Mouse (Mus musculus) liver, adult 2 months (tissue): Measurements from ENCODE around the gene Ndufb5. TPM values are rescaled to one million over a fixed set of nuclear protein-coding genes. Genes with fewer than 3 reads are reported as not detected.

Experiments
- DNase-seq: peaks from one replicate; pipeline ENCODE4 v3.0.0-alpha.2; 2011; ENCODE audit warnings: low read depth, low spot score; ENCODE audit errors: extremely low read depth
- H3K27ac ChIP-seq: fragments of 200-500 bp; replicated peaks from 2 replicates; pipeline ENCODE4 v1.5.1; 2012; ENCODE audit warnings: low read depth, mild to moderate bottlenecking, control low read depth, inconsistent platforms, low read length; ENCODE audit not compliant: insufficient read depth
- H3K27me3 ChIP-seq: fragments of 200-500 bp; 2 replicates; pipeline ENCODE4 v1.6.1; 2012; ENCODE audit warnings: mild to moderate bottlenecking, moderate library complexity, low read length, inconsistent platforms; ENCODE audit not compliant: control insufficient read depth, insufficient read depth
- H3K36me3 ChIP-seq: fragments of 200-500 bp; 2 replicates; pipeline ENCODE4 v1.6.1; 2012; ENCODE audit warnings: low read length, inconsistent platforms; ENCODE audit not compliant: control insufficient read depth, insufficient read depth
- H3K4me1 ChIP-seq: fragments of 200-500 bp; 2 replicates; pipeline ENCODE4 v1.6.1; 2011; ENCODE audit warnings: low read length; ENCODE audit not compliant: control insufficient read depth, insufficient read depth
- H3K4me3 ChIP-seq: fragments of 200-500 bp; 2 replicates; pipeline ENCODE4 v1.5.1; 2011; ENCODE audit warnings: low read depth, mild to moderate bottlenecking, control low read depth, low read length, moderate library complexity; ENCODE audit not compliant: insufficient read depth
- H3K79me2 ChIP-seq: fragments of 200-500 bp; 2 replicates; pipeline ENCODE4 v1.6.1; 2012; ENCODE audit warnings: inconsistent platforms, mild to moderate bottlenecking, low read length, moderate library complexity; ENCODE audit not compliant: control insufficient read depth, insufficient read depth
- H3K9ac ChIP-seq: fragments of 200-500 bp; 2 replicates; pipeline ENCODE4 v1.6.1; 2012; ENCODE audit warnings: low read depth, mild to moderate bottlenecking, control low read depth, inconsistent platforms, low read length
- CTCF ChIP-seq: fragments of 200-500 bp; IDR thresholded peaks from 2 replicates; pipeline ENCODE4 v1.5.1; 2011; ENCODE audit warnings: low read depth, low read length, control low read depth
- POLR2A ChIP-seq: fragments of 200-500 bp; IDR thresholded peaks from 2 replicates; pipeline ENCODE4 v1.6.1; 2011; ENCODE audit warnings: low read length, control low read depth; ENCODE audit not compliant: insufficient read depth; ENCODE audit errors: extremely low read depth
- WGBS: fragments of 180-500 bp; shearing (Covaris S2); methylation state at CpG from one replicate; pipeline ENCODE4 v1.1.7; 2018; 5-methylcytosine and 5-hydroxymethylcytosine counted together
- polyA plus RNA-seq: library from polyadenylated mRNA; depleted of rRNA; stranded (reverse); fragments of >200 nt; gene quantifications from 2 replicates; pipeline ENCODE4 v1.2.3, GENCODE M21; 2012; rRNA removed
- total RNA-seq: library from RNA; depleted of rRNA; stranded (reverse); fragments of >200 nt; gene quantifications from 2 replicates; pipeline ENCODE4 v1.2.3, GENCODE M21; 2014; rRNA removed

The Ndufb5 gene
- total and polyA plus RNA-seq, 2 experiments: 279 to 375 TPM

GRCm38 (mm10) chr3:32762962-32763361 is 26.2 kb downstream of the Ndufb5 start:
- no peak for TF ChIP-seq POLR2A
- TF ChIP-seq CTCF: no peak
- no peak overlapping the region for H3K27ac ChIP-seq
- no peak overlapping the region for H3K9ac ChIP-seq
- no peaks in the 10 kb centered on the region for H3K79me2 ChIP-seq
- no peak overlapping the region for H3K4me3 ChIP-seq
- H3K4me1 ChIP-seq: no peaks in the 10 kb centered on the region
- no peaks in the 10 kb centered on the region for H3K36me3 ChIP-seq
- no peaks in the 10 kb centered on the region for H3K27me3 ChIP-seq
- 65% methylated on average over 8 of the region's 8 CpGs for WGBS
- no peak for DNase-seq

GRCm38 (mm10) chr3:32763902-32764301 is 27.1 kb downstream of the Ndufb5 start:
- 53% methylated on average over 7 of the region's 7 CpGs for WGBS
- H3K4me1 ChIP-seq: no peaks in the 10 kb centered on the region
- no peaks in the 10 kb centered on the region for H3K36me3 ChIP-seq
- H3K27ac ChIP-seq: no peak overlapping the region
- no peak overlapping the region for H3K4me3 ChIP-seq
- H3K9ac ChIP-seq: no peak overlapping the region
- no peak for TF ChIP-seq POLR2A
- TF ChIP-seq CTCF: no peak
- no peak for DNase-seq
- H3K27me3 ChIP-seq: no peaks in the 10 kb centered on the region
- no peaks in the 10 kb centered on the region for H3K79me2 ChIP-seq

DNA sequence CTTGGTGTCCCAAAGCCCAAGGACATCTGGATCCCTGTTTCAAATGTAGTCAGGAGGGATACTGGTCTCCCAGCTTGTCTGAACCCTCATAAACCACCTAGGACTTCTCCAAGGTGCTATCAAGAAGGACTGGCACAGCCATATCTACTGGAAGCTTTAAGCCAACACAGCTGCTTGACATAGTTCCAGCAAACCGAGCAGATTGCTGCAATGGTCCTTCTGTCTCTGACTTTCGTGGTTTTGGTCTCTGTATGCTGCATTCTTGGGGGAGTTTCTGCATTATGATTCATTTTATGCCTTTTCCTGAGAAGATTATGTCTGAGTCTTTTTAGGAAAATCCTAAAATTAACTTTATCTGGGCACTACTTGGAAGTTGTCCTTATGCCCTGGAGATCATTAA is 34.0 kb downstream of the Ndufb5 start:
- Histone ChIP-seq H3K79me2 (no peaks in the 10 kb centered on the region), H3K27me3 (no peaks in the 10 kb centered on the region), H3K36me3 (no peaks in the 10 kb centered on the region), H3K27ac (no peak overlapping the region), H3K9ac (no peak overlapping the region), H3K4me1 (no peaks in the 10 kb centered on the region), H3K4me3 (no peak overlapping the region)
- 68% methylated on average over 2 of the region's 2 CpGs for WGBS
- no peak for TF ChIP-seq CTCF
- no peak for TF ChIP-seq POLR2A
- DNase-seq: no peak

Other genes starting within 250 kb of the Ndufb5 start
- not detected in 2 replicates for gene Kcnmb3, start 244.8 kb upstream of the Ndufb5 start, total RNA-seq
- not detected in 2 replicates for gene Kcnmb3, start 244.8 kb upstream of the Ndufb5 start, polyA plus RNA-seq
- gene Zfp639, start 226.7 kb upstream of the Ndufb5 start, total RNA-seq: 23.6 and 24.2 TPM in 2 replicates
- 7.6 and 10.8 TPM in 2 replicates for gene Zfp639, start 226.7 kb upstream of the Ndufb5 start, polyA plus RNA-seq
- 39.7 and 45.0 TPM in 2 replicates for gene Mfn1, start 207.5 kb upstream of the Ndufb5 start, total RNA-seq
- 10.1 and 11.6 TPM in 2 replicates for gene Mfn1, start 207.5 kb upstream of the Ndufb5 start, polyA plus RNA-seq
- gene Gnb4, start 120.4 kb upstream of the Ndufb5 start, total RNA-seq: 1.9 TPM in 2 replicates
- 2.2 and 2.3 TPM in 2 replicates for gene Gnb4, start 120.4 kb upstream of the Ndufb5 start, polyA plus RNA-seq
- 16.3 and 17.1 TPM in 2 replicates for gene Actl6a, start 30.7 kb upstream of the Ndufb5 start, total RNA-seq
- gene Actl6a, start 30.7 kb upstream of the Ndufb5 start, polyA plus RNA-seq: 8.9 and 10.6 TPM in 2 replicates
- 7.9 and 8.6 TPM in 2 replicates for gene Mrpl47, start 615 bp downstream of the Ndufb5 start, total RNA-seq
- gene Mrpl47, start 615 bp downstream of the Ndufb5 start, polyA plus RNA-seq: 1.9 and 2.0 TPM in 2 replicates
- gene Usp13, start 80.6 kb downstream of the Ndufb5 start, total RNA-seq: 0.09 TPM in 1 of 2 replicates, not detected in the other
- gene Usp13, start 80.6 kb downstream of the Ndufb5 start, polyA plus RNA-seq: 0.01 and 0.02 TPM in 2 replicates